Mouse (Mus musculus): Measurements from ENCODE around the gene Robo1. TPM values are rescaled to one million over a fixed set of nuclear protein-coding genes. Genes with fewer than 3 reads are reported as not detected.
A peak's percentile ranks its signal among the peaks of the same experiment; 100 is the strongest.

The Robo1 gene
- total RNA-seq, 2 experiments from 2014 or later: 130 to 134 TPM

DNA sequence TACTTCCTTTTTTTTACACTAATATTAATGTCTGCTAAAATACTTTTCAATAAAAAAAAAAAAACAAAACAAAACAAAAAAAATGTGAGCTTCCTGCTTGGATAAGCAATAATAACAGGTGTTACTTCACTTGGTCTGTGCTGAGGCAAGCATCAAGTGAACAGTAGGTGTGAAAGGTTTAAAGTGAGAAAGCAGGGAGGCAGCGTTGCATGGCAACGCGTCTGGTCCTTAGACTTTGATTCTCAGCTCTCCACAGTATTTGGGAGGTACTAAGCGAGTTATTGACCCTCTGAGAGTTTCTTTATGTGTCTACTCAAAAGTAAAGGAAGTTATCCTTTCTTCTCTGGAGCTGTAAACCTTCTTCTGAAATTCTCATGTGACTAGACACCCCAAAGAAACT is 411.0 kb downstream of the Robo1 start:
- no peak for DNase-seq
- intact Hi-C loops (cut with DNase I): no loop called here

DNA sequence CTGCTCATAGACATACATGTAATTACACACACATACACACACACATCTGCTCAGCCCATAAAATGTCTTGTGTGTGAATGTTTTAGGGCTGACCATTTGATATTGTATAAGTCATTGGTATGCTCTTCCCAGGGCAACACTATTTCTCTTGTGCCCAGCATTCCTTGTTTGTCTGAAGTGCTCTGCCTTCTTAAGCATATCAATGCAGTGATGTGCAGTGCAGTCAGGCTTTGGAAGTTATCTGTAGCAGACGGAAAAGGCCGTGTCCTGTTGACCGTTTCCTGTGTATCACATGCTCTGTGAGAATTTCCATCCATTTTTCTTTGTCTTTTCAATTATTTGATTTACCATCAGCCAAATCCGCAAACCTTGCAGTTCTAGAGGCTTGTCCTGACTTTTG is 412.9 kb downstream of the Robo1 start:
- intact Hi-C loops (cut with DNase I): no loop called here

DNA sequence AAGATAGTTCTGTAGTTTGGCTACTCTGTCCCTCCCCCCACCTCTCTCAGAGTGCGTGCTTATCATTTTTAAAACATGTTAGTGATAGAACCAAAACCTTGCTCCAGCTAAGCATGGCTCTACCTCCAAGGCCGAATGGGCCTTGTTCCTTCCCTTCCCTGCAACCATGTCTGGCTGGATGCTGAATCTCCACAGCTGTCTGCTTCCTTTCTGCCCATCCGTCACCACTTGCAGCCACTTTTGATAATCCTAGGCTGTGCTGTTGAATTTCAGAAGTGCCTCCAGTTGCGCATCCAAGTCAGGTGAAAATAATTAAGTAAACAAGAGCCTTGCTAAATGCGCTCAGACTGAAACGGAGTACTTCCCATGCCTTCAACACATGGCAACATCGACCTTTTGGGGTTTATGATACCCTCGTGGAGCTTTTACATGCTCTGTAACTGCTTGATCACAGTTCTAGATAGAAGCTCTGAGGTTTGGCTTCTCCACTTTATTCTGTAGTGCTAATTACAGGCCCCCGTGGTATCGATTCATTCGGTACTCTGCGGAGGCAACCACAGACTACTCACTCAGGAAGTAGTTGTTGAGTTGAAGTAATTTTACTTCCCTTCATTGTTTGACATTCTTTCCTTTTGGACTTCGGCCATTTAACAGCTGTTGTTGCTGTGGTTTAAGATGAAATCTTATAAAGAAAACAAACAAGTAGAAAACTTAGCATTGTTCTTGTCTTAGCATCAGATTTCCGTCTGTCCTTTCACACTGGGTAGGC is 413.8 kb downstream of the Robo1 start:
- intact Hi-C loops (cut with DNase I): no loop called here
- DNase-seq: no peak

More for the DNA sequence above, 412.9 kb downstream of the Robo1 start:
- DNase-seq: no peak

GRCm38 (mm10) chr16:72734234-72734633 is 426.1 kb downstream of the Robo1 start:
- no peak for DNase-seq
- intact Hi-C loops (cut with DNase I): no loop called here

DNA sequence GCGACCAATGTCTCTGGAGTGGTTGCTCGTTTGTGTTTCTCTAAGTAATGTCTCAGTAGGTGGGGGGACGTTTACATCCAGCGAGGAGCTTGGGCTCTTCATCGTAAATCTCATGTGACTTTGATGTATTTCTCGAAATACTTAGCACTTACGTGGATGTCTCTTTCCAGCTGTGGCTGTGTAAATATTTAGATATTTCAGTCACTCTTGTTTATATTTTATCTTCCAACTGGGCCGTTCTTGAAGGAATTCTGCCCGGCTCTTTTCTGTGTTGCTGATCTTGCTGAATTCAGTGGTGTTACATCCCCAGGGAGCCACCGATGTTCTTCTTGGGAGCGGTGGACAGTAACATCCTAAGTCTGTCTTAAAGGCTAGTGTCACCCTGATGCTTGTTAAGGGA is 427.1 kb downstream of the Robo1 start:
- no peak for DNase-seq
- intact Hi-C loops (cut with DNase I): no loop called here

DNA sequence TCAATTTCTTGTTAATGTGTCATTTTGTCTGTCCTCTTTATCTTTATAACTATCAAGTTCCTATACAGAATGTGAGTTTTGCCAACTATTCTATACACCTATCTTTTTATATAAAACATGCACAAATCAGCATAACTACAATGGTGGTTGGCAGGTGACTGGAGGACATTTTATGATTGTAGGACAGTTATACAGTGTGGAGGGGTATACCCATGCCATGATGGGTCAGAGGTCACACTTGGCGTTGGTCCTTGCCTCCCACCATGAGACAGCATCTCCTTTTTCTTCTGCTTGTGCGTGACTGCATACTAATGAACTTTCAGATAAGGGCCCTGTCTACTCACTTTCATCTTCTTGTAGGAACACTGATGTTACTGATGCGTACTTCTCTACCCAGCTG is 427.5 kb downstream of the Robo1 start:
- intact Hi-C loops (cut with DNase I): no loop called here
- DNase-seq: no peak

DNA sequence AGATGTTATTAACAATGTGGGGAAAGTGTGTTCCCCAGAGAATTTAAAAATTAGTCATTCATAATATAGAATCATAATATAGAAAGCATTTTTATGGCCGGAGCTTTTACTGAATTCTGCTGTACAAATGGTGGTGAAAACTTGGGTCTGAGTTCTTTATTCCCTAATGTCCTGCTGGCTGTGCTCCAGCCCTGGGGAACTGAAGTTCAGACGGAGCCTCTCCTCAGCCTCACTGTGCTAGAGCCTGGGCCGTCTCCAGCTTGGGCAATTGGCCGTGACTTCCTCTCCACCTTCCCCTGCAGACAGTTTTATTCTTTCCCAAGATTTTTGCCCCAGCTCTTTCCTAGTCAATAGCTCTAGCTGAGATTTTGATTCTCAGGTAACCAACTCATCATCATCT is 429.0 kb downstream of the Robo1 start:
- DNase-seq: peak; percentile 63
- intact Hi-C loops (cut with DNase I): no loop called here

GRCm38 (mm10) chr16:72740218-72740617 is 432.1 kb downstream of the Robo1 start:
- intact Hi-C loops (cut with DNase I): no loop called here
- DNase-seq: no peak

DNA sequence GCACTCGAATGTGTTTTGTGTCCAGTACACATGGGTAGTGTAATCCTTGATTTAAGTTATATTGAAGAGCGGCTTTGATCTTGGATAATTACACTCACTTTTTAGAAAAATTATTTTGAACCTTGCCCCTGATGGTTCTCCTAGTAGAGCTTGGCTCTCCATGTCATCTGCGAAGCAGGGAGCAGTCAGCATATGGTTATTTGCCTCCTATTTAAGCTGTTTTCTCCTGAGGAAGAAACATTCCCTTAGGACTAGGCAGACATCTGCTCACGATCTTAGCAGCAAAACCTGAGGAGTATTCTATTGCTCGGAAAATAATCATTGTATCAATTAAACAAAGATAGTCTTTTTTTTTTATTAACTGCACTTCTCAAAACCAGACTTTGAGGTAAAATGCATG is 439.6 kb downstream of the Robo1 start:
- intact Hi-C loops (cut with DNase I): no loop called here
- DNase-seq: no peak

GRCm38 (mm10) chr16:72765128-72765913 is 457.2 kb downstream of the Robo1 start:
- intact Hi-C loops (cut with DNase I): no loop called here
- no peak for DNase-seq

- DNase-seq: no peak
- intact Hi-C loops (cut with DNase I): no loop called here
These were observed 461.2 kb downstream of the Robo1 start for GRCm38 (mm10) chr16:72769214-72769834.

- DNase-seq: no peak
- intact Hi-C loops (cut with DNase I): no loop called here
These were observed 464.2 kb downstream of the Robo1 start for GRCm38 (mm10) chr16:72772348-72772747.

GRCm38 (mm10) chr16:72773034-72773433 is 464.9 kb downstream of the Robo1 start:
- intact Hi-C loops (cut with DNase I): no loop called here
- DNase-seq: no peak

DNA sequence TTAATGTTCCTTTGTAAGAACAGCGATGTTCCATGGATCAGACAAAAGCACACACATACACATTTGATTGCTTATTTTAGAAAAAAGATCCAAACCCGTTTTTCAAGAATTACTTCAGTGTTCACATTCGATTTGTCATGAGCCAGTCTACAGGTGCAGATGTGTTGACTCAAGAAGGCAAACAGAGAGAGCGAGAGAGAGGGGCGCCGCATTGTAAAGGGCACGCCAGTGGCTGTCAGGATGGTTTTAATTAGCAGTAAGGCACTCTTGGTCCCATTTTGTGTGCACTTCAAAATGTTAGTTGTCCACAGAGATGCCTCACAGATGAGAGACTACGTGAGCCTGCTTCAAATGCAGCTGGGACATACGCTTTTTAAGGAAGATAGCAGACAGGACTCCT is 470.4 kb downstream of the Robo1 start:
- DNase-seq: no peak
- intact Hi-C loops (cut with DNase I): no loop called here

GRCm38 (mm10) chr16:72782171-72782570 is 474.1 kb downstream of the Robo1 start:
- intact Hi-C loops (cut with DNase I): no loop called here
- DNase-seq: no peak

GRCm38 (mm10) chr16:72786079-72786478 is 478.0 kb downstream of the Robo1 start:
- intact Hi-C loops (cut with DNase I): no loop called here

GRCm38 (mm10) chr16:72786636-72787035 is 478.5 kb downstream of the Robo1 start:
- intact Hi-C loops (cut with DNase I): no loop called here

More at GRCm38 (mm10) chr16:72786079-72786478, 478.0 kb downstream of the Robo1 start:
- DNase-seq: no peak

DNA sequence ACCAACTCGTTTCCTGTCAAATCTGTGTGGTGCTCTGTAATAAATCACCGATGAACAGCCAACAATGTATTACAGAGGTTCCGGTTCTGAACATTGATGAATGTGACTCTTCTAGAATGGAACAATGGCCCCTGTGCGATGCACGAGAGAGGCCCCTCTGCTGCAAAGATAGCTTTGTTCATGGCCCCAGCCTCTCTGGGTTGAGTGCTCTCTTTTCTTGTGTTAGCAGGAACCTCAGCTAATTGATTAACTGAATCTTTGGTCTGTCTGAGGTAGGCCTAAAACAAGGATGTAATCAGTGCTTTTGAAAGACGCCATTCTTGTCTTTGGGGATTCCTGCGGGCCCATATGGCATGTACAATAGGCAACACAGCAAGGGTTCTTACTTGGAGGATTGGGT is 479.9 kb downstream of the Robo1 start:
- intact Hi-C loops (cut with DNase I): no loop called here
- DNase-seq: no peak

More at GRCm38 (mm10) chr16:72786636-72787035, 478.5 kb downstream of the Robo1 start:
- DNase-seq: no peak

DNA sequence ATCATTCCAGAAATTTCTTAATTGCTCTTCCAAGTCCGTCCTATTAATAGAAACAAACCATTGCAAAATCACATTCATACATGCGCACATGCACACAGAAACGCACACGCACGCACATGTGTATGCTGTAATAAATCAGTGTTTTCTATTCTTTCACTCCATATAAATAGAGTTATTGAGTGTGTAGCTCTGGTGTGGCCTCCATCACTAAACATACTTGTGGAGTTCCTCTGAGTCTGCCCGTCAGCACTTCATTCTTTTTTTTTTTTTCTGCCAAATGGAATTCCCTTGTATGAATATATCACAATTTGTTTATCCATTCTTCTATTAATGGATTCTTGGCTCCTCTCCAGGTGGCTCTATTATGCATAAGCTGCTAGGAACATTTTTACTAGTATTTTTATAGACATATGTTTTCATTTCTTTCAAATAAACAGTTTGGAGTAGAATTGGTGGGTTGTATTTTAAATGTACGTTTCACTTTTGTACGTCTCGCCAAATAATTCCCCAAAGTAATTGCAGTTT is 483.1 kb downstream of the Robo1 start:
- intact Hi-C loops (cut with DNase I): loop anchor here (10.0 kb wide), 1 partner anchor 174 kb away; no protein-coding TSS in a partner anchor
- no peak for DNase-seq

DNA sequence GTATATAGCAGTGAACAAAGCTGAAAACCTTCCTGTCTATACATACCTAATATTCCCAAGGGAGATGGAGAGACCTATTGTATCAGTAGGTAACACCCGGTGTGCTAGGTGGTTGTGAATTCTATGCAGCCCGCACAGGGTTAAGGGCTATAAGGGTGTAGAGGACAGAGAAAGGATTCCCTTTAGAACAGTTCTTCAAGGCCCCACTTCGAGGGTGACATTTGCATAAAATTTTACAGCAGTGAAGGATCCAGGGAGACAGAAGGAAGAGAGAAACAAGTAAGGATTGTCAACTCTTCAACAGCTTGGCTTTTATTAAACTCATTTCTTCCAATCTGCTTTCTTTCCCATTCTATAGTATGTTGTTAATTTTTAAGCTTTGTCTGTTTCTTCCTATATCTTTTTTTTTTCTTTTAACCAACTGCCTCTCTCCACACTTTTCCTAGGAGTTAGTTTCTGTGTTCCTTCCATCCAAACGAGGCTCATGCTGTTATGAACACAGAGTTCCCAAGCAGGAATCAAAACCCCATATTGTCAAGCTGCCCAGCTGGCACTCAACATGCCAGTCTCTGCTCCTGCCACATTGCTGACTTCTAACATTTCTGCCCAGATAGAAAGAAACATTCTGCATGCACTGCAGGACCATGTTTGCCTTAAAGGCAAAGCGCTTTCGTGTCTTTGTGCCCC is 486.7 kb downstream of the Robo1 start:
- intact Hi-C loops (cut with DNase I): loop anchor here (10.0 kb wide), 1 partner anchor 170 kb away; no protein-coding TSS in a partner anchor
- DNase-seq: peak; percentile 71

DNA sequence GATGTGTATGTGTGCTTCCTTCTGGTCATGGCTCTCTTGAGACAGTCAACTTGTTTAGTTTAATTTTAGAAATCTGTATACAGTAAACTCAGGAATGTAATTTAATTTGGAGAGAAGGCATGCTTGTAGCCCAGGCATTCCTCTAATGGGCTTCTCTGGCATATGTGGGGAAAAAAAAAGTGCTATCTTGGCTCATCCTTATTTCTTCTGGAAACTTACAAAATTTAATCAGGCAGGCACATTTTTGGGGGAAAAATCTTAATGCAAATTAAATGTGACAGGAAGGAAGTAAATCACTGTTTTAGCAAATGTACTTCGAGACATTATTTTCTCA is 487.2 kb downstream of the Robo1 start:
- intact Hi-C loops (cut with DNase I): loop anchor here (10.0 kb wide), 1 partner anchor 169 kb away; no protein-coding TSS in a partner anchor
- DNase-seq: no peak

Data from left cerebral cortex, postnatal 4 days (tissue).